Mouse (Mus musculus): ENCODE results near the gene Faah. TPM values are rescaled to one million over a fixed set of nuclear protein-coding genes. Genes with fewer than 3 reads are reported as not detected.
A peak's percentile ranks its signal among the peaks of the same experiment; 100 is the strongest.

Gene Faah
- polyA plus RNA-seq (2016; fragmentation: Nextera tagmentation; extraction: Ambion mirVana), result 2.3 and 2.4 TPM in 2 replicates

- DNase-seq (ENCODE audit: low spot score), result no peak
- peak within 1 kb of the TSS; percentile 74 for H3K4me3 ChIP-seq
- WGBS, result 7% methylated on average over 18 of the region's 18 CpGs
- H3K36me3 ChIP-seq (replicated peaks), result no peaks in the 10 kb centered on the region
- peaks cover 78% of the 10 kb centered on the region for H3K27me3 ChIP-seq (replicated peaks; ENCODE audit: low read depth, poor library complexity, severe bottlenecking)
- peaks cover 12% of the 10 kb centered on the region for H3K4me1 ChIP-seq
- peak within 1 kb of the TSS; percentile 73 for H3K27ac ChIP-seq (replicated peaks)
- H3K9me3 ChIP-seq, result no peaks in the 10 kb centered on the region
Observed at GRCm38 (mm10) chr4:116017902-116018746, at the start of gene Faah. Faah (minus strand) TSS chr4:116017926.

GRCm38 (mm10) chr4:116063855-116064254 lies 46.1 kb upstream of the Faah start:
- H3K27ac ChIP-seq (replicated peaks), result no peak overlapping the region
- DNase-seq (ENCODE audit: low spot score), result no peak
- H3K4me1 ChIP-seq, result no peaks in the 10 kb centered on the region
- WGBS, result 52% methylated on average over 1 of the region's 1 CpGs
- no peak overlapping the region for H3K4me3 ChIP-seq
- H3K9me3 ChIP-seq, result no peaks in the 10 kb centered on the region
- peaks cover 40% of the 10 kb centered on the region for H3K36me3 ChIP-seq (replicated peaks)
- H3K27me3 ChIP-seq (replicated peaks; ENCODE audit: low read depth, poor library complexity, severe bottlenecking), result no peaks in the 10 kb centered on the region

GRCm38 (mm10) chr4:116059012-116059726 lies 41.4 kb upstream of the Faah start:
- Histone ChIP-seq H3K27me3 (replicated peaks; ENCODE audit: low read depth, poor library complexity, severe bottlenecking) (no peaks in the 10 kb centered on the region), H3K9me3 (no peaks in the 10 kb centered on the region), H3K36me3 (replicated peaks) (no peaks in the 10 kb centered on the region), H3K4me3 (no peak overlapping the region), H3K27ac (replicated peaks) (no peak overlapping the region), H3K4me1 (peaks cover under 1% of the 10 kb centered on the region; the same call in 1 of the 2 replicates)
- no peak for DNase-seq (ENCODE audit: low spot score)
- WGBS, result 78% methylated on average over 5 of the region's 5 CpGs

GRCm38 (mm10) chr4:116057559-116057958 lies 39.8 kb upstream of the Faah start:
- no peak overlapping the region for H3K4me3 ChIP-seq
- 7% methylated on average over 1 of the region's 1 CpGs for WGBS
- H3K9me3 ChIP-seq, result no peaks in the 10 kb centered on the region
- H3K4me1 ChIP-seq, result peaks cover 13% of the 10 kb centered on the region
- no peaks in the 10 kb centered on the region for H3K36me3 ChIP-seq (replicated peaks)
- H3K27ac ChIP-seq (replicated peaks), result no peak overlapping the region
- DNase-seq (ENCODE audit: low spot score), result no peak
- no peaks in the 10 kb centered on the region for H3K27me3 ChIP-seq (replicated peaks; ENCODE audit: low read depth, poor library complexity, severe bottlenecking)

GRCm38 (mm10) chr4:116053399-116053961 lies 35.8 kb upstream of the Faah start, which contains the start of gene Nsun4:
Nsun4 (minus strand) TSS chr4:116053876.
- peak within 1 kb of the TSS; percentile 70 for H3K4me3 ChIP-seq
- no peaks in the 10 kb centered on the region for H3K9me3 ChIP-seq
- peaks cover 19% of the 10 kb centered on the region for H3K4me1 ChIP-seq
- H3K27ac ChIP-seq (replicated peaks), result peak within 1 kb of the TSS; percentile 86
- 0 out of 2 replicates have a peak, but pooled peaks cover 2% of the 10 kb centered on the region for H3K36me3 ChIP-seq (replicated peaks)
- peak; percentile 91 for DNase-seq (ENCODE audit: low spot score)
- WGBS, result under 1% methylated on average over 35 of the region's 35 CpGs
- H3K27me3 ChIP-seq (replicated peaks; ENCODE audit: low read depth, poor library complexity, severe bottlenecking), result no peaks in the 10 kb centered on the region

GRCm38 (mm10) chr4:116052526-116053293 lies 35.0 kb upstream of the Faah start:
- Histone ChIP-seq H3K4me1 (peaks cover 19% of the 10 kb centered on the region), H3K36me3 (replicated peaks) (peaks cover 9% of the 10 kb centered on the region), H3K9me3 (no peaks in the 10 kb centered on the region), H3K4me3 (peak overlapping the region; percentile 70), H3K27me3 (replicated peaks; ENCODE audit: low read depth, poor library complexity, severe bottlenecking) (no peaks in the 10 kb centered on the region), H3K27ac (replicated peaks) (peak overlapping the region; percentile 86)
- 9% methylated on average over 22 of the region's 22 CpGs for WGBS
- peak; percentile 53 for DNase-seq (ENCODE audit: low spot score)

- WGBS, result 85% methylated on average over 3 of the region's 3 CpGs
- Histone ChIP-seq H3K4me3 (no peak overlapping the region), H3K9me3 (no peaks in the 10 kb centered on the region), H3K27me3 (replicated peaks; ENCODE audit: low read depth, poor library complexity, severe bottlenecking) (no peaks in the 10 kb centered on the region), H3K4me1 (peaks cover 19% of the 10 kb centered on the region), H3K27ac (replicated peaks) (no peak overlapping the region), H3K36me3 (replicated peaks) (peaks cover 16% of the 10 kb centered on the region)
- DNase-seq (ENCODE audit: low spot score), result no peak
Observed at GRCm38 (mm10) chr4:116049211-116049610, 31.5 kb upstream of the Faah start.

GRCm38 (mm10) chr4:116048130-116048920 lies 30.6 kb upstream of the Faah start:
- no peaks in the 10 kb centered on the region for H3K9me3 ChIP-seq
- H3K36me3 ChIP-seq (replicated peaks), result peaks cover 22% of the 10 kb centered on the region
- DNase-seq (ENCODE audit: low spot score), result no peak
- H3K27ac ChIP-seq (replicated peaks), result no peak overlapping the region
- peaks cover 13% of the 10 kb centered on the region for H3K4me1 ChIP-seq
- WGBS, result 83% methylated on average over 7 of the region's 7 CpGs
- H3K4me3 ChIP-seq, result no peak overlapping the region
- H3K27me3 ChIP-seq (replicated peaks; ENCODE audit: low read depth, poor library complexity, severe bottlenecking), result no peaks in the 10 kb centered on the region

- 93% methylated on average over 1 of the region's 1 CpGs for WGBS
- no peaks in the 10 kb centered on the region for H3K9me3 ChIP-seq
- no peak for DNase-seq (ENCODE audit: low spot score)
- no peaks in the 10 kb centered on the region for H3K27me3 ChIP-seq (replicated peaks; ENCODE audit: low read depth, poor library complexity, severe bottlenecking)
- H3K4me1 ChIP-seq, result peaks cover 7% of the 10 kb centered on the region
- no peak overlapping the region for H3K27ac ChIP-seq (replicated peaks)
- no peak overlapping the region for H3K4me3 ChIP-seq
- peaks cover 29% of the 10 kb centered on the region for H3K36me3 ChIP-seq (replicated peaks)
Observed at GRCm38 (mm10) chr4:116047681-116048080, 30.0 kb upstream of the Faah start.

- H3K9me3 ChIP-seq, result no peaks in the 10 kb centered on the region
- peaks cover 40% of the 10 kb centered on the region for H3K36me3 ChIP-seq (replicated peaks)
- H3K4me1 ChIP-seq, result no peaks in the 10 kb centered on the region
- H3K27me3 ChIP-seq (replicated peaks; ENCODE audit: low read depth, poor library complexity, severe bottlenecking), result no peaks in the 10 kb centered on the region
- no peak overlapping the region for H3K27ac ChIP-seq (replicated peaks)
- no peak for DNase-seq (ENCODE audit: low spot score)
- 89% methylated on average over 2 of the region's 2 CpGs for WGBS
- H3K4me3 ChIP-seq, result no peak overlapping the region
Observed at GRCm38 (mm10) chr4:116046604-116047003, 28.9 kb upstream of the Faah start.

GRCm38 (mm10) chr4:116042186-116042585 lies 24.5 kb upstream of the Faah start:
- Histone ChIP-seq H3K27me3 (replicated peaks; ENCODE audit: low read depth, poor library complexity, severe bottlenecking) (no peaks in the 10 kb centered on the region), H3K36me3 (replicated peaks) (peaks cover 44% of the 10 kb centered on the region), H3K4me1 (no peaks in the 10 kb centered on the region), H3K27ac (replicated peaks) (no peak overlapping the region), H3K4me3 (no peak overlapping the region), H3K9me3 (no peaks in the 10 kb centered on the region)
- no peak for DNase-seq (ENCODE audit: low spot score)
- WGBS, result 80% methylated on average over 3 of the region's 3 CpGs
